Mouse (Mus musculus): ENCODE measurements around the gene R3hdml. TPM values are rescaled to one million over a fixed set of nuclear protein-coding genes. Genes with fewer than 3 reads are reported as not detected.

The R3hdml gene
- total and polyA plus RNA-seq, 3 experiments: not detected

GRCm38 (mm10) chr2:163472466-163472851, 19.7 kb upstream of the R3hdml start, which contains the start of gene Fitm2 (continued):
- peak; percentile 93 for TF ChIP-seq SIN3A (IDR thresholded peaks at IDR 0.05; ENCODE audit: low read length)
- TF ChIP-seq HCFC1 (IDR thresholded peaks at IDR 0.05; ENCODE audit: low read depth, low read length): peak; percentile 89
- TF ChIP-seq ETS1 (IDR thresholded peaks at IDR 0.05; ENCODE audit: low read depth, low read length): peak; percentile 8; the same call in 1 of the 2 replicates
- TF ChIP-seq MEF2A (IDR thresholded peaks at IDR 0.05; ENCODE audit: extremely low read depth, insufficient replicate concordance, low read depth, low read length, poor library complexity, severe bottlenecking): no peak
- TF ChIP-seq CHD2 (IDR thresholded peaks at IDR 0.05; ENCODE audit: low read length): no peak
- TF ChIP-seq NRF1 (IDR thresholded peaks at IDR 0.05; ENCODE audit: insufficient read depth, low read depth, low read length, poor library complexity, severe bottlenecking): peak; percentile 89
- TF ChIP-seq MAZ (IDR thresholded peaks at IDR 0.05; ENCODE audit: low read depth, low read length): peak; percentile 75
- TF ChIP-seq SMC3 (IDR thresholded peaks at IDR 0.05; ENCODE audit: low read depth, low read length): peak; percentile 54
- TF ChIP-seq NELFE (IDR thresholded peaks at IDR 0.05; ENCODE audit: low read depth, low read length): peak; percentile 81
- TF ChIP-seq TCF12 (IDR thresholded peaks at IDR 0.05; ENCODE audit: low read depth, low read length): peak; percentile 52
- peak; percentile 72 for TF ChIP-seq ELF1 (IDR thresholded peaks at IDR 0.05; ENCODE audit: low read depth, low read length)
- TF ChIP-seq CHD1 (IDR thresholded peaks at IDR 0.05; ENCODE audit: low read depth, low read length): no peak
- peak; percentile 82 to 99 (median 86) for TF ChIP-seq CTCF (IDR thresholded peaks at IDR 0.05 in 2 of 3, conservative IDR thresholded peaks at IDR 0.05 in 1 of 3; ENCODE audit: control insufficient read depth in 1 of 3, insufficient read depth in 1 of 3, low read depth in 2 of 3, low read length in 3 of 3, poor library complexity in 1 of 3, severe bottlenecking in 1 of 3)

- Histone ChIP-seq H3K9ac (ENCODE audit: control insufficient read depth, low read depth, low read length, poor library complexity, severe bottlenecking) (no peak overlapping the region), H3K36me3 (ENCODE audit: control insufficient read depth in 1 of 2, insufficient read depth in 2 of 2, low read length in 2 of 2) (no peaks in the 10 kb centered on the region), H3K79me2 (ENCODE audit: control insufficient read depth, insufficient read depth, low read length, poor library complexity) (no peaks in the 10 kb centered on the region), H3K4me1 (ENCODE audit: control insufficient read depth in 1 of 2, insufficient read depth in 2 of 2, low read length in 2 of 2) (no peaks in the 10 kb centered on the region), H3K9me3 (replicated peaks; ENCODE audit: insufficient read depth, low read length) (no peaks in the 10 kb centered on the region), H3K27me3 (ENCODE audit: control insufficient read depth in 1 of 2, insufficient read depth in 2 of 2, low read length in 2 of 2) (peaks cover 8 to 9% of the 10 kb centered on the region in 2 experiments), H3K27ac (ENCODE audit: control insufficient read depth, low read depth, low read length) (no peak overlapping the region), H3K4me3 (ENCODE audit: control insufficient read depth in 1 of 2, insufficient read depth in 1 of 2, low read depth in 2 of 2, low read length in 2 of 2) (no peak overlapping the region)
- TF ChIP-seq CTCF (IDR thresholded peaks at IDR 0.05 in 2 of 3, conservative IDR thresholded peaks at IDR 0.05 in 1 of 3; ENCODE audit: control insufficient read depth in 1 of 3, insufficient read depth in 1 of 3, low read depth in 2 of 3, low read length in 3 of 3, poor library complexity in 1 of 3, severe bottlenecking in 1 of 3) (peak in 2 of 3 experiments; percentile 27 to 39; a peak in 3 of 6 replicates), UBTF (IDR thresholded peaks at IDR 0.05; ENCODE audit: borderline replicate concordance, insufficient read depth, low read depth, low read length) (no peak), RAD21 (IDR thresholded peaks at IDR 0.05; ENCODE audit: low read depth, low read length) (no peak), MYC (IDR thresholded peaks at IDR 0.05; ENCODE audit: low read depth, low read length) (no peak)
- DNase-seq (ENCODE audit: low read depth, low spot score): no peak
These were observed 11.8 kb upstream of the R3hdml start for GRCm38 (mm10) chr2:163480191-163480825.
